Mouse (Mus musculus) spleen, postnatal 4 days (tissue): ENCODE data around the gene Prickle2.

Experiments used
- DNase-seq, 2 experiments: peaks; one replicate each; pipeline ENCODE4 v3.0.0; 2022; ENCODE audit warnings: low spot score in 2 of 2

Gene Prickle2

GRCm38 (mm10) chr6:92383196-92383782 is 322.7 kb downstream of the Prickle2 start:
- no peak for DNase-seq

- DNase-seq: no peak
These were observed 324.9 kb downstream of the Prickle2 start for GRCm38 (mm10) chr6:92381085-92381484.

GRCm38 (mm10) chr6:92374826-92375225 is 331.1 kb downstream of the Prickle2 start:
- DNase-seq: no peak

GRCm38 (mm10) chr6:92370896-92371295 is 335.1 kb downstream of the Prickle2 start:
- DNase-seq: no peak

GRCm38 (mm10) chr6:92347278-92348028 is 358.5 kb downstream of the Prickle2 start:
- no peak for DNase-seq

- no peak for DNase-seq
These were observed 359.2 kb downstream of the Prickle2 start for GRCm38 (mm10) chr6:92346729-92347128.

- no peak for DNase-seq
These were observed 360.8 kb downstream of the Prickle2 start for GRCm38 (mm10) chr6:92345151-92345550.

- DNase-seq: no peak
These were observed 361.4 kb downstream of the Prickle2 start for GRCm38 (mm10) chr6:92344588-92344987.
